Mouse (Mus musculus) kidney, postnatal 4 days (tissue): ENCODE data around the gene Cass4.

ENCODE experiments used
- DNase-seq, 2 experiments: peaks; one replicate each; pipeline ENCODE4 v3.0.0; 2021; ENCODE audit warnings: mixed read lengths in 2 of 2

The Cass4 gene

DNA sequence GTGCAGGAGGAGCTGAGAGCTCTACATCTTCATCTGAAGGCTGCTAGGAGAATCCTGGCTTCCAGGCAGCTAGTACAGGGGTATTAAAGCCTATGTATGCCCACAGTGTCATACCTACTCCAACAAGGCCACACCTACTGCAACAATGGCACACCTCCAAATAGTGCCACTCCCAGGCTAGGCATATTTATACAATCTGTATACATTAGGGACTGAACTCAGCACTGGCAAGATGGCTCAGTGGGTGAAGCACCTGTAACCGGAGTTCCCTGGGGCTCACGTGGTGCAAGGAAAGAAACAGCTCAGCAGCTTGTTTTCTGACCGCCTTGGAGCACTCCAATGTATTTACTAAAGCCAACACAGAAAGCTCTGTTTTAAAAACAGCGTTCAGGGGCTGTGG lies 52.0 kb downstream of the Cass4 start:
- no peak for DNase-seq

DNA sequence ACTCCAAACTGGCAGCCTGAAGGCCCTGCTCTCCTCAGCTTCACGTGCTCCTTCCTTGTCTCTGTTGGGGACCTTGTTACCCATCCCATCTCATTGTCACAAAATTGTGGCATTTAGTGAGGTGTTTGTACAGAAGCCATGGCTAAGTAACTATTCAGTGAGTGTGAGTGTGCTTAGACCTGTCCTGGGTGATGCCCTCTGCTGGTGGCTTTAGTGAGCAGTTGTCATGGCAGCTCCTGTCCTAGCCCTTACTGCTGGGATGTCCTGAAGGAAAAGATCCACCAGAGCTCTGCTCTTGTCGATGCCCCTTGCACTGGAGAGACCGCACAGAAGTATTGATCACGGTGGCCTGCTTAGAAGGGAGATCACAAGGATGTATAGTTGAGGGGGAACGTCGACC lies 53.7 kb downstream of the Cass4 start:
- peak; percentile 49 to 65 for DNase-seq

DNA sequence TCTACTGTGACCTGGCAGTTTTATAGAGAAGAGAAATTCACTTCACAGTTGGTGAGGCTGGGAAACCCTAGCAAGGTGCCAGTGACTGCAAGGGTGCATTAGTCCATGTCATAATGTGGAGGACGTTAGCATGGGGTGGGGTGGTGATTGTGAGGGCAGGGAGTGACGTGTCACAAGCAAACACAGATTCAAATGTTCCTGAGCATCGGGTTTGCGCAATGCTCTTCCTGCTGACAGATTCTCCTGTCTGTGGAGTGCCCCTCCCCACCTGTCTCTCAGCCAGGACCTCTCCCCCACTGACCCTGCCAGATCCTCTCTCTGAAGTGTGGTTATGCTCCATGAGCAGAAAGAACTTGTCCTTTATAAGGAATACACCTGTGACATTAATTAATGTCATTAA lies 54.7 kb downstream of the Cass4 start:
- DNase-seq: no peak

DNA sequence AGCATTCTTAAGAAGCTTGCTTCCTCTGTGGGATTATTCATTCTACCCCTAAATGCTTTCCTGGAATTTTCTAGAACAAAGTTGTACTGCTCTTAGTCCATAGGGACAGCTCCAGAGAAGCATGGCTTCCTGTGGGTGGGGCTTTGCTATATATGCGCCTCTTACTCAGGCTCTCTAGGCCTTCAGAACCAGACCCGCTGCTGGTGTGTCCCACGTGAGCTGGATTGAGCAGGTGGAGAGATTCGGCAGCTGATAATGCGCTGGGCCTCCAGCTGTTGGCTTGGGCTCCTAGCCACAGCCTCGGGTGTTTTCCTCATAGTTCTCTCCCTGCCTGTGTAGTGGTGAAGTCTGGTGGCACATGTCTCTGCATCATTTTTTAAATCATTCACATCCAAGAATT lies 57.0 kb downstream of the Cass4 start:
- no peak for DNase-seq

DNA sequence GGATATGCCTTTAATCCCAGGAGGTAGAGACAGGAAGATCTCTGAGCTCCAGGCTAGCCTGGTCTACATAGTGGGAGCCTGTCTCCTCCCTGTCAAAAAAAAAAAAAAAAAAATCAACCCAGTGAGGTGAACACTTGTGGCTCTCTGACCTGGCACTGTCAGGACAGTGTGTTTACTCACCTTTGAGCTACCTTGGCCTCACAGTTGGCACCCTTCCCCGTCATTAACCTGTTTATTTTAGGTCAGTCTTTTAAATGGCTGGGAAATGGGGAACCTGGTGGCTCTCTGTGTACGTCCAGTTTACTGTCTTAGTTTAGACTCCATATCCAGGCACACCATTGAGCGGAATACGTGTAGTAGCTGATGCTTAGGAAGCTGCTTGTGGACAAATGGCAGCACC lies 58.4 kb downstream of the Cass4 start:
- DNase-seq: no peak

DNA sequence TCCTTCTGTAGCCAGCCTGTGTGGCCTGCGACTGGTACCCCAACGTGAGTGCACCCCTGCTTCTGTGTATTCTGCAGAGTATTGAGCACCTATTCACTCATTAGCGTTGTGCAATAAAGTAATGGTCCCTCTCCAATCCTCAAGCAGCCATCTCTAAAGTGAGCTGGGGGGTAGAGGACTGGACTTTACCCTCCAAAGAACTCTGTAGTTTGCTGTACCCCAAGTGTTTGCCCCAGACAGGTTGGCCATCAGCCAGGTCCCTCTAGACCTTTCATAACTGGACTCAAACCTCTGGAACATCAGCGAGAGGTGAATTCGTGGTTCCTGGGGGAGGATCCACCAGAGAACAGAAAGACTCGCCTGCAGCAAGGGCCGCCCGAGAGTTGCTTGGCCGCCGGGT lies 58.9 kb downstream of the Cass4 start:
- DNase-seq: no peak

DNA sequence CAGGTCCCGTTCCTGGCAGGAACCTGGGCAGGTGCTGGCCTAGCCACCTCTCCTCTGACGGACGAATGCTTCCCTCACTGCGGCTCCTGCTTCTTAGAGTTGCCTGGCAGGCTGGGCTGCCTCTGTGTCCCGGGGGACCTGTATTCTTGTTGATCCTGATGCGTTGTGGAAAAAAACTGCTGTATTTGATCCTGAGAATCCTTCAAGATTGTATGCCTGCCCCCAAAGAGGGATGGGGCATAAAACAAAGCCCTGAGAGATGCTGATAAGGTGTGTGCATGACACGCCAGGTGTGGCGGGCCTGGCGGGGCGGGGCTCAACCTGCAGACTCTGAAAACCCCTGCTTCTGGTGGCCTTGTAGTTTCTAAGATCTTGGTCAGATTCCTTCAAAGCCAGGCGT lies 64.9 kb downstream of the Cass4 start, which contains the start of gene Gcnt7:
TSS of gene Gcnt7 (minus strand) at position 101 of the 400 bp plus-strand sequence.
- DNase-seq: no peak

DNA sequence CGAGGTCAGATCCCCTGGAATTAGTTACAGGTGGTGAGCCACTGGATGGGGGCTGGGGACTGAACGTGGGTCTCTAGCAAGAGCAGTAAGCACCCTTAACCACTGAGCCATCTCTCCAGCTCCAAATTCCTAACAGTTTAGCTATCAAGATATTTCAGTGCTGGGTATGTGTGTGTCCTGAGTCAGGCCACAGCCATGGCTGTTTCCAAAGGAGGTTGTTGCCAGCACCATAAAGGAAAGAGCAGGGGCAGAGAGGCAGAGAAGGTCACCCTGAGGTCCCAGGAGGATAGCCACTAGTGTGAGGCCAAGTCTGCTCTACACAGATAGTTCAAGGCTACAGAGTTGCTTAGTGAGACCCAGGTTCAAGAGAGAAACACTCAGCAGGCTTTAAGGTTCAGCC lies 67.1 kb downstream of the Cass4 start:
- DNase-seq: no peak

DNA sequence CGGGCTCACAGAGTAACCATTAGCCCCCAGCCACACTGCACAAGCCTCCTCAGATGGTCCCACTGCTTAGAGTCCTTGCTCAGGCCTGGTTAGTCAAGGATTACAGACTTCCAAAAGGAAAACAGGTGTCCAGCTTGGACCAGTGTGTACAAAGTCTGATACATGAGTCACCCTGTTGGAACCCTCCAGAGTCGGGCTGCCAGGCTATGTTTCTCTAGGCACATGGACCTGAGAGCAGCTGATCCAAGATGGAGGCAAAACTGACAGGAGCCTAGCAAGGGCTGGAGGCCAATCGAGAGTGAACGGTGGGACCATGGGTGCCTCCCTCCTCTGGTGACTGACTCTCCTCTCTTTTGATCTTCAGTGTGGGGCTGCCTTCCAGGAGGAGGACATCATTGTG lies 69.2 kb downstream of the Cass4 start:
- DNase-seq: no peak

DNA sequence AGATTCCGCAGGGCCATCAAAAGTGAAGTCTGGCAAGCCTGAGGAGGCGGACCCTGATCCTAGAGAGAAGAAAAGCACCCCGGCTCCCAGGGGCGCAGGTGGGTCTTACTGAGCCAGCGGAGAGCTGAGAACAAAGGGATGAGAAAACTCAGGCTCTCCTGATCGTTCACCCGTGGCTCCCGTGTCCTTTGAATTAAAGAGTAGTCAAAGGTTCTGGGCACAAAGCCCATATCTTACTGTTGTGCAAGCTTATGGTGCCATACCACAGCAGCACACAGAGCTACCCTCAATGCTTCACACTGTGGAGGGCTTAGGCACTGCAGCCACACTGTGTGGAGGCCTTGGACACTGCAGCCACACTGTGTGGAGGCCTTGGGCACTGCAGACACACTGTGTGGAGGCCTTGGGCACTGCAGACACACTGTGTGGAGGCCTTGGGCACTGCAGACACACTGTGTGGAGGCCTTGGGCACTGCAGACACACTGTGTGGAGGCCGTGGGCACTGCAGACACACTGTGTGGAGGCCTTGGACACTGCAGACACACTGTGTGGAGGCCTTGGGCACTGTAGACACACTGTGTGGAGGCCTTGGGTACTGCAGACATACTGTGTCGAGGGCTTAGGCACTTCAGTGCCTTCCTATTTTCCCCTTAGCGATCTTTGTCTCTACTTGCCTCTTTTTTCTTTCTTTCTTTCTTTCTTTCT lies 73.0 kb downstream of the Cass4 start:
- DNase-seq: peak in 1 of 2 experiments; percentile 12

DNA sequence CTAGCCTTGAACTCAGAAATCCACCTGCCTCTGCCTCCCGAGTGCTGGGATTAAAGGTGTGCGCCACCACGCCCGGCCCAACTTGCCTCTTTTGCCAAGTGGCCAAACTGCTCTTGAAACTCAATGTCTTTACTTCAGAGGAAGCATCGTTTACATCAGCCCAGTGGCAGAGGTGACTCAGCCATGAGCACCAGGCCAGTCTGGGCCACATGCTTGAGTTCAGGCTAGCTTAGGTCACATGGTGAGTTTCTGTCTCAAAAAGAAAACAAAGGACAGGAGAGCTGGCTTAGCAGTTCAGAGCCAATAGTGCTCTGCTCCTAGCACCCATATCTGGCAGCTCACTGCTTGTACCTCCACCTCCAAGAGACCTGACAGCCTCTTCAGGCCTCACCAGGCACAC lies 73.6 kb downstream of the Cass4 start:
- no peak for DNase-seq

DNA sequence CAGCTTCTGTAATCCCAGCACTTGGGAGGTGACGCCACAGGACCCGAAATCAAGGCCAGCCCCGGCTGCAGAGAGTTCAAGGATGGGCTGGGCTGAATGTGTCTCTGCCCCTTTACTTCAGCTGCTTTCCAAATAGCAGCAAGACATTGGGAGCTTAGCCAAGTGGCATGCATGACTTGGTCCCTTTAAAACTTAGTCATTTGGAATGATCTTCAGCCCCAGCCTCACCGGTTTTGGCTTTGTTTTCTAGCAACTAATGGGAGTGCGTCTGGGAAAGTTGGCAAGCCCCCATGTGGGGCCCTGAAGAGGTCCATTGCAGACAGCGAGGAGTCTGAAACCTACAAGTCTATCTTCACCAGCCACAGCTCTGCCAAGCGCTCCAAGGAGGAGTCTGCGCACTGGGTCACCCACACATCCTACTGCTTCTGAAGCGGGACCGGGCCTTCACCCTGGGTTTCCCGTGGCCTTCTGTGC lies 74.8 kb downstream of the Cass4 start:
- DNase-seq: peak in 1 of 2 experiments; percentile 45

DNA sequence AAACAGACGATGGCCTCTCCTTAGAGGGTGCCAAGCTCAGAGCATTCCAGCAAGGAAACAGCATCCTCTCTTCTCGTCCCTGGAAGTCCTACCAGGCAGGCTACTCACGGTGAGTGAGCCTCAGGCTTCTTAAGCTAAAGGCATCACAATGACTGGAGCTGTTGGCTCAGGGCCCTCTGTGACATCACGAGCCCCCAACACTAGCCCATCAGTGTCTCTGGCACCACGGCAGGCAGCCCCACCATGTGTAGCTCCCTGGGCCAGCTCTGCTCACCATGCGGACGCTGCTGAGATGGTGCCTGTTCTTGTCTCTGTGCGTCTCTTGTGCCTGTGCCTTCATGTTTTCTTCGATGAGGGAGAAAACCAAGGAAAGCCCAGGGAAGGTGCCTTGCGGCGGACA lies 78.7 kb downstream of the Cass4 start, which contains the start of gene Fam209:
TSS of gene Fam209 (plus strand) at position 203 of the 400 bp plus-strand sequence.
- no peak for DNase-seq

DNA sequence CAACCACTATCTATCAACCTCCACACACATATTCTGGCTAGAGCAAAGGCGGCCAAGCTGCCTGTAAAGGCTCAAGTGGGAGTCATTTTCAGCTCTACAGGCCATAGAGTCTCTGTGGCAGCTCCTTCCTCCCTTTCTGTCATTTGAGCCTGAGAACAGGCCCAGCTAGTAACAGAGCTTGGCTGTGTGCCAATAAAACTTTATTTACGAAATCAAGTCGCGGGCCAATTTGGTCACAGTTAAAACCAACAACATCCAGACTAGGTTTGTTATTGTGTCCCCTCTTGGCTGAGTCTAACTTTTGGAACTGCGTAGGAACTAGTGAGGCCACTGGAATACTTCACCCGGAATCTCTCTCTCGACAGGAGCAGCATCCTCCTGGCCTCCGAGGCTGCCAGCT lies 80.0 kb downstream of the Cass4 start:
- DNase-seq: no peak

DNA sequence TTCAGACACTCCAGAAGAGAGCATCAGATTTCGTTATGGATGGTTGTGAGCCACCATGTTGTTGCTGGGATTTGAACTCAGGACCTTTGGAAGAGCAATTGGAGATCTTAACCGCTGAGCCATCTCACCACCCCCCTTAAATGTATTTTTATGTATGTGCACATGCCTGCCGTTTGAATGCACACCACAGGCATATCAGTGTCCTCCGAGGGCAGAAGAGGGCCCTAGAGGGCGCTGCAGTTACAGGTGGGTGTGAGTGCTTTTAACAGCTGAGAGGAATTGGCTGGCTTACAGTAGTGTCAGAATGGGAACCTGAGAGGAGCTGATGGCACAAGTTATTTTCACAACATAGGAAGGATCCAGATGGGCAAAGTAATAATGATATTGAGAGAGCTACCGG lies 81.4 kb downstream of the Cass4 start:
- peak; percentile 63 to 74 for DNase-seq

DNA sequence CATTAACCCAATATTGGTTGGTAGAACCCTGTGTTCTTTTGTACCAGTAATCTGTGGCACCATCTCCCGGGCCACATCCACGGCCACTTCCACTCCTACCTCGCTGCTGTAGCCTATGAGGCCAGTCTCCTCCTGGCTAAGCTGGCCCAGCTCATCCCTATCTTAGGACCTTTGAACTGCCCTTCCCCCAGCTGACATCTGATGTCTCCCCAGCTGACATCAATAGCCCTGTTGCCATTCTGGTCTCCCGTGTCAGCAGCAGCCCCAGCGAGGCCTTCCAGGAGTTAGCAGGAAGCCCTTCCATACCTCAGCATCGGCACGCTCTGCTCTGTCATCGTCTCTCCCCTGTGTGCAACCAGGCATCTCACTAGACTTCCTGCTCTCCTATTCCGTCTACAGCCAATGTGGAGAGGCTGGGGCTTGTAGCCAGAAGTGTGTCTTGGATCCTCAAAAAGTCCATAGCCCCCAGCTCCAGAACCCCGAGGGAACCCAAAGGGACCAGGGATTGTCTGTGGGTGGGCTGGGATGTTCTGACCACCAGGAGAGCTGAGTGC lies 83.2 kb downstream of the Cass4 start:
- DNase-seq: peak; percentile 22 to 29

DNA sequence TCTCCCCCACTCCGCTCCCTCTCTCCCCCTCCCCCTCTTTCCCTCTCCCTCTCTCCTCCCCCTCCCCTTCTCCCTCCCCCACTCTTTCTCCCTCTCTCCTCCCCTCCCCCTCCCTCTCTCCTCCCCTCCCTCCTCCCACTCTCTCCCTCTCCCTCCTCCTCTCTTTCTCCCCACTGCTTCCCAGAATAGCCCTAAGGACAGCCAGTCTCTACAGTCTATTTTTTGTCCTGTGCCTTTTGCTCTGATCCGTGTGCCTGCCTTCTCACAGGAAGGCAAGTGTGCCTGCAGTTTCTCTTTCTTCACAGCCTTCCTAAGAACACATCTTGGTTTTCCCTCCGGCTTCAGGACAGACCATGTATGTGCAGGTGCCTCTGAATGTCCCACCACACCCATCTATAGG lies 83.8 kb downstream of the Cass4 start:
- no peak for DNase-seq

DNA sequence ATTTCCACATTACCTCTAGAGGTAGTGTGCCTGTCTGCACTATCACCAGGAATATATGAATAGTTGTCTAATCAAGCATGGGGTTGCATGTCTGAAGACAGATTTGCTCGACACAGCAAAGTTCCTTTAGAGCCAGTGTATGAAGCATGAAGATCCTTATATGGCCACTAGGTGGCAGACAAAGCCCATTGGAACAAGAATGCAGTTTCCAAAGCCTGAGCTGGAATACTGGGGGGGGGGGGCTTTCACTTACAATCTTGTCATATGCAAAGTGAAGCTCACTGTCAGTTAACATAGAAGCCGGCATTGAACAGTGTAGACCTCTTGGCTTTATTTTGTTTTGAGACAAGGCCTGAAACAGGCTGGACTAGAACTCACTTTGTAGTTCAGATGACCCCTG lies 84.3 kb downstream of the Cass4 start:
- peak; percentile 36 to 63 for DNase-seq

DNA sequence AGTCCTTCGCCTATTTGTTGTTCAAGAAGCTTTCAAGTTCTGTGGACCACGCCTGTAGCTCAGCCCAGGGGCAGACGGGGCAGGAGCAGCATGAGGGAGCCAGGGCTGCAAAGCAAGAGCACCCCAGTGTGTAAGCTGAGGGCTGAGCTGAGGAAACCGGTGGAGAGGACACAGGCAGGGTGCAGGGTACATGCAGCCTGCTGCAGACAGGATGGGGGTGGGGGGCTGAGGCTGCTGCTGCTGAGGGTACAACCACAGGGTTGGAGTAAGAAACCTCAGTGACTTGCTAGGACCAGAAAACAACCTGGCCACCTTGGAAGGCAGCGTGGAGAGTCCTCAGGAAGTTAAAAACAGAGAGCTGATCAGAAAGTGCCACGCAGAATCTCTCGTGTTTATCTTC lies 86.7 kb downstream of the Cass4 start:
- no peak for DNase-seq

DNA sequence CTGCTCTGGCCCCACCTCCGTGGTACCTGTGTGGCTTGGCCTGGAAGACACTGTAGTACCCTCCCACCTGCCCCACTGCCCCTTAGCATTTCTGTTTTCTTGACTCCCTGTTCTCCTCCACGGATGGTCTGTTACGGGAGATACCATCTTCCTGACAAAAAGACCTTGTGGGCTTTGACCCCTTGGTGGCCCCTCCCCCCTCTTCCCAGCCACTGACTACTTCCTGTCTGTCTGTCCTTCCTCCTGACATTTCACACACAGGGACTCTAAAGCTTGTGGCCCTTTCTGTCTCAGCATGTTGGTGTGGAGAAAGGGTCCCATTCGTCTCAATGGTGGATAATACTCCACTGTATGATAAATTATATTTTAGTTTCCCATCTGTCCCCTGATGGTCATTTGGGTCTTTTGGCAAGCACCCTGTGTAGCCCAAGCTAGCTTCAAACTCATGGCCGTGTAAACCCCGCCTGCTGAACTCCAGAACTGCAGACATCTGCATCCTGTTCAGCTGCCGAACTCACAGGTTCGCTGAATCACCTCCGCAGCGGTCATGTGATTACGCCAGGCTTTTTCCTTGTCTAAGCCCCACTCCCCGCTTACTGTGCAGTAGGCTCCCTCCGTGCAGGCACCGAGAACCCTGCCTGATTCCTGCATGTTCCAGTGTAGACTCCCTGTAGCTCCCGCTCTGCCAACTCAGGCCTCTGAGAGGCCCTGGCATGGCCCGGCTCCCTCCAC lies 88.2 kb downstream of the Cass4 start:
- no peak for DNase-seq
